Mouse (Mus musculus): ENCODE measurements at regions not wholly inside any gene's neighbourhood (a gene's known extent, or its start where the extent isn't known, plus 50 kb on each side); places are given as distances from the start of the nearest gene placed in this dataset.

DNA sequence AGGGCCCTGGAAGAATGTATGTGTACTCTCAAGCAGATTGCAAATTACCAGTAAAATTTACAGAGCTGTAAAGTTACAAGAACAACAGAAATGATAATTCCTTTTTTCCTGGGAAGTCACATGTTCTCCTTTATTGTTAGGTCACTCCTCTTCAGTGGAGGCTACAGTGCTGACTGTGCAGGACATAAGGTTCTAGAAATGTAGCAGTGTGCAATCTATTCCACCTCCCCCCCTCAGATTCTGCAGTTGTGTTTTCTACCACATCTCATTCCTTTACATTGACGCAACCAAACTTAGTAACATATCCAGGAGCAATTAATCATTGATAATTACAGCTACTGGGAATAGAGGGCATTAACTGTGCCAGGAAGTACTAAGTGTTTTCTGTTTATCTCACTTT, 385.3 kb upstream of the Tnc start:
- no peak for DNase-seq (ENCODE audit: extremely low read depth, low read depth)

- no peak for DNase-seq (ENCODE audit: extremely low read depth, low read depth)
Observed at GRCm38 (mm10) chr4:64437744-64438594, 391.2 kb upstream of the Tnc start.

DNA sequence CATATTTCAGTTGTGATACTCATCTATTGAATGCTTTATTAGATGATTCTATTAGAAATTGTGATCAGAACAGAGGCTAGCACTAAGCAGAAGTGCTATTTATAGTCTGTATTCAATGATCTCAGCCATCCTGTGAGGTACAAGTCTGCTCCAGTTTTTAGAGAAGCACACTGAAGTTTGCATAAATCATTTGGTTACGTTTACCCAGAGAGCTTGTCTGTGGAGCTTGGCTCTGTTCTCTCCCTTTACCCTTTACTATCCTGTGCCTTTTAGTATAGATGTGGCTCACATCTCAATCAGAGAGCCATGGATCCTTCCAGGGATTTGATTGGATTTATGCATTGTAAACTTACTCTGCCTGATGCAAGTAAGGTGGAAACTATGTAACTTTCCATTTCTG, 404.6 kb upstream of the Tnc start:
- DNase-seq (ENCODE audit: extremely low read depth, low read depth), result no peak

DNA sequence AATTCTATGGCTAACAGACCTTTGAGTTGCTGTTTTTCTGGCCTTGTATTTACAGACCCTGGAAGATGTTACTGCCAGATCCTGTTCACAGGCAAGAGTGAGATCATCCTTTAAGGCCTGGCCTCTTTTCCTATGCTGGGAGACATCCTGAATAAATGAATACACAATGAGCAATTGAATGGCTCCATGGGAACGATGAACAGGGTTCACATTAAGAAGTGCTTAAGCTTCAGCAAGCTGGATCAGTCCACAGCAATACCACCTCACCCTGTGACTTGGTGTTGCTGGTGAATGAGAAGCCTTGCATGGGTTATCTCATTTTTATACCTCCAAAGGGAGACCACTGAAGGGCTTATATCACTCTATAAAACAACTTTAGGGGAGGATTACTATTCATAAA, 405.1 kb upstream of the Tnc start:
- no peak for DNase-seq (ENCODE audit: extremely low read depth, low read depth)

DNA sequence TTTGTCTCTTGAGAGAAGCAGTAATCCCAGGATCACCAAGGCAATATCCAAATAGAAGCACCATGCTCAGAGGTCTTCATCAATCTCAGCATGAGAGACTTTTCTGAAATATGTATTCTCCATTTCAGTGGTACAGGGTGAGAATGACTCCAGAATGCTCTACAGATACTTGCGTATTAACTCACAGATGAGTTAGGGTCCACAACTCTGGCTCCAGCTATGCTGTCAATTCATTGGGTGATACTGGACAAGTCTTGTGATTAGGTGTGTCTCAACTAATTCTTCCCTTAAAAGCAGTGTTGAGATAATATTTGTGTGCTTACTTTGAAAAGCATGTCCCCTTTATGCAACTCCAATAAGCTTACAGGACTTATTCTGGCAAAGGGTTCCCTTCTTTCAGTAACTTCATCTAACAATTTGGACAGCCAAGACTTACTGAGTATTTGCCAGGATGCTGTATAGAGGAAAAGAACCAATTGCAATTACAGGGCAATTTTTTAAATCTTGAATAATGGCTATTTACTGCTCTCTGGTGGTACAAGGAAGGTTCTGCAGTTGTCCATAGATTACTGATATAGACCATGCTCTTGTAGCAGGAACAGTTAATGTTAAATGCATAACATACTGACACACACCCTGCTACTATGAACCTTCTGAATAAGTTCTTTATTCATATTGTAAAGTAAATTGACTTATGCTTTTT, 445.6 kb upstream of the Tnc start:
- no peak for DNase-seq (ENCODE audit: extremely low read depth, low read depth)

DNA sequence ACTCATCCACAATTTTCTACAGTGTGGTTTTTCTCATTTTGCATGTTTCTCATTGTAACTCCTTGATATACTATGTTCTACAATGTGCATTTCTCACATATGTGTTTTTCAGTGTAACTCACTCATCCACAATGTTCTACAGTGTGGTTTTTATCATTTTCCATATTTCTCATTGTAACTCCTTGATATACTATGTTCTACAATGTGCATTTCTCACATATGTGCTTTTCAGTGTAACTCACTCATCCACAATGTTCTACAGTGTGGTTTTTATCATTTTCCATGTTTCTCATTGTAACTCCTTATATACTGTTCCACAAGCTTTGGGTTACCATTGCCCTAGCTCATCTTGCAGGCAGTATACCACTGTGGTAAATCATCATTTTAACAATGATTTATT, 450.9 kb upstream of the Tnc start:
- peak; percentile 99 for DNase-seq (ENCODE audit: extremely low read depth, low read depth)

GRCm38 (mm10) chr4:64500635-64501395, 454.0 kb upstream of the Tnc start:
- no peak for DNase-seq (ENCODE audit: extremely low read depth, low read depth)

GRCm38 (mm10) chr4:64521883-64522282, 475.1 kb upstream of the Tnc start:
- no peak for DNase-seq (ENCODE audit: extremely low read depth, low read depth)

DNA sequence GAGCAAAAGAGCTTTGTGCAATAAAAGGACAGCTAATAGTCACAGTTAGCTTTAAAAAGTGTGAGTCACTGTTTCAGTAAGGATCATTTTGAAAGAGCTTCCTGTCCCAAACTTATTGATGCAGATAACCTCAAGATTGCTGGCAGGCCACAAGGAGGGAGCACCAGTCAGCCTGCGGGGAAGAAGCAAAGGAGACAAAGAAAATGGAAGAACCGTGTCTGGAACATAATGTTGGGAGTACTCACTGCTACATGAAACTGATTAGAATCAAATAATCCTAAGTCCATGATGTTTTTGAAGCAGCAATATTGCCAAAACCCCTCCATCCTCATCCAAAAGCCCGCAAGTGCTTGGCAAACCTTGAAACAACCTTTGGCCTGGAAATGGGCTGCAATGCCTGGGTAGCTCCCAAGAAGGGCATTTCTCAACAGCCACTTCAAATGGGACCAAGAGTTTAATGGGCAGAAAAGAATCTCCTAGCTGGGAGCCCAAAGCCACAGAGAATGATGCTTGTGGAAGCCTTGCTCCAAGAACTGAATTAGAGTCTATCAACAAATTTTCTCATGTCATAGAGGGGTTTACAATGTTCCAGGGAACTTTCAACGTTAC, 481.0 kb upstream of the Tnc start:
- no peak for DNase-seq (ENCODE audit: extremely low read depth, low read depth)

GRCm38 (mm10) chr4:64530585-64530984, 483.8 kb upstream of the Tnc start:
- no peak for DNase-seq (ENCODE audit: extremely low read depth, low read depth)

DNA sequence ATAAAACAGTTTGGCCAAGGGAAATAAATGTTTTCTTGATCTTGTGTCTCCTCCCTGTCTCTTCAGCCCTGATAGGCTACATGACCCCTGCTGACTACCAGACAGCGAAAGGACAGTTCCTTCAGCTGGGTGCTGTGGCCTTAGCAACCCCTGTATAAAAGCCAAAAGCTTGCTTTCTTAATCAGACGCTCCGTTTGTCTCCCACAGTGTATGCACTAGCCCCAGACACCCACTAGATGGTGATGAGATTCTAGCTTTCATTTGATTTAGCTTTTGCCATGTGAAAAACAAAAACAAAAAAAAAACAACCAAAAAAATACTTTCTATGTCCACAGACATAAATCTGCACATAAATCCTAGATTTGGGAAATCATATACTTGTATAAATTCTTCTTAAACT, 486.2 kb upstream of the Tnc start:
- no peak for DNase-seq (ENCODE audit: extremely low read depth, low read depth)

GRCm38 (mm10) chr4:64535554-64536253, 488.9 kb upstream of the Tnc start:
- no peak for DNase-seq (ENCODE audit: extremely low read depth, low read depth)

GRCm38 (mm10) chr4:64538009-64538408, 491.2 kb upstream of the Tnc start:
- DNase-seq (ENCODE audit: extremely low read depth, low read depth), result no peak

DNA sequence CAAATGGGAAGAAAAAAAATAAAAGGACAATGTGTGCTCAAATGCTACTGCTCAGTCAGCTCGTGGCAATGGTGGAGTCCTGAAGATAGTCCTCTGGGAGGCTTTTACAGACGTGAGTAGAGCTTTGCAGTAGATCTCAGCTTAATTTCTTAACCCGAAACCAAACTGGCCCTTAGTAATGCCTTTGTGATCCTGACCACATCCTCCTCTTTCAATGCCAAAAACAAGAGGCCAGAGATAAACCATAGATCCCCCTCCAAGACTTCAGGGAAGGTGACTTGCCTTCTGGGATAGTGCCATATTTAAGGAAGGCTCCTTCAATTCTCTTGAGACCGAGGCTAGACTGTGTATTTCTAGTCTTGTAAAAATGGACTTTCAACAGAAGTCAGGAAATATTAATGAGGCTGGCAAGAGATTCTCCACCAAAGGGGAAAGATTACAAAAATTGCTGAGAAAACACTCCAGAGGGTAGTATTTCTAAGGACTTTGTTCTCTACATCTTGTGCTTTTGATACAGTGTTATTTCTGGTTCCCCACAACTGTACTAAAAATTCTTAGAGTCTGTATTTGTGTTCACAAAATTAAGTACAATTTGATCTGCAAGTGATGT, 497.9 kb upstream of the Tnc start:
- DNase-seq (ENCODE audit: extremely low read depth, low read depth), result no peak

- no peak for DNase-seq (ENCODE audit: extremely low read depth, low read depth)
Observed at GRCm38 (mm10) chr4:64546386-64546785, 499.6 kb upstream of the Tnc start.

DNA sequence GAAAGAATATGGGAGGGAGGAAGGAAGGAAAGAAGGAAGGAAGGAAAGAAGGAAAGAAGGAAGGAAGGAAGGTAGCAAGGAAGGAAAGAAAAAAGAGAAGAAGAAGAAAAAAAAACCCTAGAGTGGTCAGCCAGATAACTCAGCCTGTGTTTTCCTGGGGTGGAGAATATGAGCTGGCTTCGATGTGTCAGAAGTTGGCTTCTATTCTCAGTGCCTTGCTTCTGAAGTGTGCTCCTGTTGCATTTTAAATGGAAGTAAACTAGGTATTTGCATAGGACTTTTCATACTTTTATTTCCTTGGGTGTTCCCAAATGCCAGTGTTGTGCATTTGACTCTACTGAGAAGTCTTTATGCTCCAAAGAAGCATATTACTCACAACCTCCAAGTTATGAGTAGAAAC, 515.7 kb upstream of the Tnc start:
- DNase-seq (ENCODE audit: extremely low read depth, low read depth), result no peak

DNA sequence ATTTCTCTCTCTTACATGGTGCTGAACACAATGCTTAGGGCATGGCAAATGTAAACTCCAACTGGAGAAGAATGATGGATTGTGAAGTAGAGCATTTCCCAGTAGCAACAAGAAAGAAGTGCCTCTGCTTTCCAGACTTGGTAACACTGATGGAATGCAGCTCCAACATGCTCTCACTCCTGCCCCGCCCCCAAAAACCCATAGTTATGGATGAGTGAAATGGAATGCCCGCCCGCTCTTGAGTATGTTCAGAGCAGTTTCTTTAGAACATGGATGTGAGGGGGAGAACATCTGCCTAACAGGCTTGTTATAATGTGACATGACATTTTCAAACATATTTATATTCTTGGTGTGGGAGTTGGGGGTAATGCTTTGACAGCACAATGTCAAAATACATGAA, 517.2 kb upstream of the Tnc start:
- DNase-seq (ENCODE audit: extremely low read depth, low read depth), result no peak

DNA sequence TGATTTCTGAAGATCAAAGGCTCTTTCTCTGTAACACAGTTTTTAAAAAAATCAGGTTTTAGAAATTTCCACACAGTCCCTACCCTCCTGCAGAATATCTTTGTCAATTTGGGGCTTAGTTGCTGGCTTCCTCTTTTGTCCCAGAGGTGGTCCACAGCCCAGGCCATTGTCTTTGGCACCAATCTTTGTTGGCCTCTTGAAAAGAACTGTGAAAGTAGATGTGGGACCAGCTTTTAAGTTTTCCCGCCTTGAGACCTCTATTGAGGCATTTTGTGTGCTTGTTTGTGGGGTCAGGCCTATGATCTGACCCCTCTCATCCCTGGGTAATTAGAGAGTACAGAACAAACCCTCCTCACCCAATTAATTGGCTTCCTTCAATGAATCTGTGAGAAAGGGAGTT, 523.9 kb upstream of the Tnc start:
- DNase-seq (ENCODE audit: extremely low read depth, low read depth), result no peak

- DNase-seq (ENCODE audit: extremely low read depth, low read depth), result no peak
Observed at GRCm38 (mm10) chr4:64575901-64576300, 529.1 kb upstream of the Tnc start.

DNA sequence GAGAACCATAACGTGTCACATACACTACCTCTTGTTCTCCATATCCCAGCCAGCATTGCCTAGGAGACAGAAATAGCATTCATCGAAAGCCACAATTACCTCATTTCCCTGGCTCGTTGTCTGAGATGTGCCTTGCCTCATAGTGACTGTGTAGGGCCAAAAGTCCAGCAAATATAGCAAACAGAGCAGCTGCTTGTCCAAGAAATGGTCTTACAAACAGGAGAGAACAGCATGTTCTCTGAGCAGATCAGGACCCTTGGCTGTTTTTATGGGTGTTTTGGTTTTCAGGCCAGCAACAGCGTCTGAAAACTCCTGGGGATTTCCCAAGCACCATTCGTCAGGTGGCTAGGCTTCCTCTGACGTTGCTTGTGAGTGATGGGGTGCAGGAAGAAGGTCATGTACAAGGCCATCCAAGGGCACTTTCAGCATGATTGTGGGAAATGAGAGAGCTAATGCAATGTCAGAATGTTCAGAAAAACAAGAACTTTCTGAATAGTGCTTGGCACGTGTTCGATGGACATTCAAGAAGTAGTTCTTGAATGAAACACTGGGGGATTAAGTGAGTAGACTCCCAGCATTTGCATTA, 528.9 kb upstream of the Pappa start:
- no peak for DNase-seq (ENCODE audit: extremely low read depth, low read depth)
